Mouse (Mus musculus) cerebellum, adult 9-10 months (tissue): ENCODE measurements around the gene Zscan4f.
"Not testable (repeated sequence)": the region's sequence is repeated elsewhere in the genome, so short reads cannot be mapped to it uniquely, and the experiment has no call there.

ENCODE experiments used
- DNase-seq: peaks from one replicate; pipeline ENCODE4 v3.0.0; 2022

The Zscan4f gene

GRCm38 (mm10) chr7:11397615-11398014, at the start of gene Zscan4f:
Gene Zscan4f, plus strand, starts transcription at chr7:11397915.
- DNase-seq: not testable (repeated sequence)

- DNase-seq: not testable (repeated sequence)
Measured at GRCm38 (mm10) chr7:11384641-11385040, 13.1 kb upstream of the Zscan4f start.
